In genomic region chr13:92685273-92685672, GRCm38 (mm10) we compare ENCODE assay signal across 13 mouse cellular contexts.
DNase-seq lines count a peak whose midpoint lies in the region.
"Had no signal": no experiment of that assay in that cellular context is flagged by ENCODE, and none has a peak within 500 bp of the region (broad histone marks: within the 10 kb centered on the region; RNA-seq: fewer than 3 reads in every experiment).

No protein-coding gene starts in this region.

- peak; percentile 74 for DNase-seq in heart, adult 11 months
- no peak for DNase-seq in heart, adult 18-20 months
- peak; percentile 35 to 44 for DNase-seq in layer of hippocampus, adult 8-10 months (ENCODE audit: low spot score in 2 of 2)
- DNase-seq in layer of hippocampus, postnatal 14 days (ENCODE audit: low spot score in 2 of 2), result no peak
- DNase-seq in right cerebral cortex, adult 2 months (ENCODE audit: low spot score in 2 of 2), result peak; percentile 31 to 45
- DNase-seq in right cerebral cortex, postnatal 25 days, result no peak
- DNase-seq in gastrocnemius, postnatal 4 days (ENCODE audit: low spot score in 2 of 2), result no peak
- DNase-seq: B cell, adult 2 months; cerebellum, adult 18-20 months; cerebellum, postnatal 36 days; liver, postnatal 0 days; right cerebral cortex, postnatal 4 days; thymus, adult 2 months had no signal

Comparison
In these comparisons a context has a peak if more than half of its experiments do, and no peak if none do; other contexts are left out.
1. DNase-seq: peak in heart, adult 11 months (single experiment), layer of hippocampus, adult 8-10 months (2 of 2) and right cerebral cortex, adult 2 months (2 of 2); none in heart, adult 18-20 months (0 of 2), layer of hippocampus, postnatal 14 days (0 of 2), right cerebral cortex, postnatal 25 days (single experiment) and gastrocnemius, postnatal 4 days (0 of 2).